Mouse (Mus musculus) duodenum, adult 2 months (tissue): ENCODE measurements around the gene Prr15l. TPM values are rescaled to one million over a fixed set of nuclear protein-coding genes. Genes with fewer than 3 reads are reported as not detected.

ENCODE experiments used
- polyA plus RNA-seq: library from polyadenylated mRNA; depleted of rRNA; stranded (reverse); fragments of >200 nt; gene quantifications from 2 replicates; pipeline ENCODE4 v1.2.3, GENCODE M21; 2012; ENCODE audit warnings: low replicate concordance; rRNA removed

Prr15l gene
- polyA plus RNA-seq = 171 and 324 TPM in 2 replicates

DNA sequence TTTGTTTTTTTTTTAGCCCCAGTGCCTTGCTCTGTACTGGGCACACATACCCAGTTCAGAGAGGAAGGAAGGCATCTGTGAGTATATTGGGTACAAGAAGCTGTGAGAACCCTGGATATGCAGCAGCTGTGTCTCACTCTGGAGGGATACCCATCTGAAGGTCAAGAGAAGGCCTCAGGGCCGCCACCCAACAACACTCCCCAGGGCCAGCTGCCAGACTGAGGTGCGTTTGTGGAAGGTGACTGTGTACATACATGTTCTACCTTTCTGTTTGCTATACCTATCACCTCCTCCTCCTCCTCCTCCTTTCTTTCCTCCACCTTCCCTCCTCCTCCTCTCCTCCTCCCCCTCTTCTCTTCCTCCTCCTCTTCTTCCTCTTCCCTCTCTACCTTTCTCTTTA lies at the start of gene Prr15l:
Gene Prr15l, plus strand, starts transcription at position 17 of the 400 bp plus-strand sequence.

DNA sequence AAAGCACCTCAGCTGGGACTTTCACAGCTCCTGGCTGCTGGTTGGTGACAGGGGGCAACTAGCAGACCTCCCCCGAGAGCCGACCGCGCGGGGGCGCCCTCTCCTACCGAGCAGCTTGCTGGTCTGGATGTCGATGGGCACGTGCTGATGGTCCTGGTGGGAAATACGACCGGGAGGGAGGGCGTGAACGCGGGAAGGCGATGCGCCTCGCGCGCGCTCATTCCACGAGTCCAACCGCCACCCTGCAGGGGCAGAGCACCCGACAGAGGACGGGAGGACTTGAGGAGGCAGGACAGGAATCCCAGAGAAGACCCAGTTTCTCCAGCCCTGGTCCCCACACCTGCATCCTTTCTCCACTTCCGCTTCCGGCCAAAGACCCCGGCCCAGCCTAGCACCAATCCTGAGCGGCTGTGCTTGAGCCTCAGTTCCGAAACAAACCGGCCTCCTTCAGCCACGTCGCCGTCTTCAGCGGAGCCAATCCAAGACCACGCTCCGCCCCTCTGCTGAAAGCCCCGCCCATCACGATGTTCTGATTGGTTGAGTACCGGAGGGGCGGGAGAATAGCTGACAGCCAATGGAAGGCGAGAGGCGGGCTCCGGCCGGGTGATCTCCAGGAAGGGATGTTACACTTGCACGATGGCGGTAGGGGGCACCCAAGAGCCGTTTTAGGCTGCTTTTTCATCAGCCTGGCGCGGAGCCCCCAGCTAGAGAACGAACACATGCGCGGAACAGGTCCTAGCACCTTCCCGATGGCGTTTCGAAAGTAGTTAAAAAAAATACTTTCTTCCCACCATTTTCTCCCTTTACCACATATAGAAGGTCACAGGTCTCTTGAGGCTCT lies 11.6 kb upstream of the Prr15l start, which contains the start of gene Cdk5rap3:
Gene Cdk5rap3, minus strand, starts transcription at position 453 of the 841 bp plus-strand sequence.

DNA sequence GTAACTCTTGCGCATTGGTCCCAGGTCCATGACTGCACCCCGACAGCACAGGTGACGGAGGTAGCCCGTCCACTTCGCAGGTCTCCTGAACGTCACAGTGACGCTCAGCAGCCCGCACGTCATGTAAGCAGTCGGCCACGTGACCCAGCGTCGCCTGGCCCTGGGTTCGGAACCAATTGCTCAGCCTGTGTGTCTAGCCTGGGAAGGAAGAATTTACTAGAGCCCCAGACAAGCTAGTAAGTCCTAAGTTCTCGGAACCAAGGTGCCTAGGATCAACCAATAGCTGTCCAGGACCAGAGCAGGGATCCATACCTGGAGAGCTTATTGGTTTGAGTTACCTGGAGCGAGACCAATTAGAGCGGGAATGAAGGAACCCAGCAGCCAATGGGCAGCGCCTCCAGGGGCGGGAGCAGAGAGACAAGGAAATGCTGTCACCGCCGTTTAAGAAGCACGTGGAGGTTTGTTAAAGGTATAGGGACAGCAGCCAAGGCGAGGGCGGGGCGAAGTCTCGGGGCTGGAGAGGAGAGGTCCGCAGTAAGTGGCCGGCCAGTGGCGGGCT lies 15.9 kb downstream of the Prr15l start, which contains the start of gene Pnpo:
Gene Pnpo, minus strand, starts transcription at position 241 of the 559 bp plus-strand sequence.

DNA sequence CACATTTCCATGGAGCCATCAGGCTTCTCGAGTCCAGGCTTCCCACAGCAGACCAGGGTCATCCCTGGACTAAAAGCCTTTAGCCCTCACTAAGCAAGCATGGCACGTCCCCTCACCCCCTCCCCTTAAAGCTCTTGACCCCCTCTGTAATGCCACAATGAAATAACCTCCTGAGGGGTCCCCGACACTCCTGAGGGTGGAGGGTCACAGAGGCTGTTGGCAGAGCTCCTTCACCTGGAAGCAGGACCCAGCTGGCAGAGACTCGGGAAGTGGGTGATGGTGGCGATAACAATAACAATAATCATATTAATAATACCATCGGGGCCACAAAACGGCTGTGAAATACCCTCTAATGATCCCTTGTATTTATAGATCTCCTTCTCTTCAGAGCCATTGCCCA lies 55.0 kb downstream of the Prr15l start, which contains the start of gene Sp2:
Gene Sp2, minus strand, starts transcription at position 101 of the 400 bp plus-strand sequence.

Other genes starting within 250 kb of the Prr15l start
- 11.2 and 12.9 TPM in 2 replicates for gene Snx11, start 150.5 kb upstream of the Prr15l start, polyA plus RNA-seq
- gene Cbx1, start 139.0 kb upstream of the Prr15l start, polyA plus RNA-seq = 13.6 and 30.0 TPM in 2 replicates
- gene Nfe2l1, start 98.1 kb upstream of the Prr15l start, polyA plus RNA-seq = 90.9 and 94.9 TPM in 2 replicates
- gene Copz2, start 78.2 kb upstream of the Prr15l start, polyA plus RNA-seq = 15.0 and 21.7 TPM in 2 replicates
- 26.8 and 31.3 TPM in 2 replicates for gene Cdk5rap3, start 11.6 kb upstream of the Prr15l start, polyA plus RNA-seq
- gene Pnpo, start 15.9 kb downstream of the Prr15l start, polyA plus RNA-seq = 58.4 and 64.1 TPM in 2 replicates
- gene Sp2, start 54.9 kb downstream of the Prr15l start, polyA plus RNA-seq = 12.0 and 15.1 TPM in 2 replicates
- gene Sp6, start 85.3 kb downstream of the Prr15l start, polyA plus RNA-seq = 0.13 and 0.56 TPM in 2 replicates
- 42.2 and 72.9 TPM in 2 replicates for gene Scrn2, start 101.8 kb downstream of the Prr15l start, polyA plus RNA-seq
- gene Lrrc46, start 113.3 kb downstream of the Prr15l start, polyA plus RNA-seq = 0.20 TPM in 1 of 2 replicates, not detected in the other
- gene Mrpl10, start 113.5 kb downstream of the Prr15l start, polyA plus RNA-seq = 68.7 and 98.1 TPM in 2 replicates
- 21.8 and 23.0 TPM in 2 replicates for gene Osbpl7, start 122.5 kb downstream of the Prr15l start, polyA plus RNA-seq
- 0.54 and 2.3 TPM in 2 replicates for gene Tbx21, start 187.2 kb downstream of the Prr15l start, polyA plus RNA-seq
- 8.4 and 14.9 TPM in 2 replicates for gene Tbkbp1, start 223.4 kb downstream of the Prr15l start, polyA plus RNA-seq